Mouse (Mus musculus): ENCODE data around the gene Atp1a2. TPM values are rescaled to one million over a fixed set of nuclear protein-coding genes. Genes with fewer than 3 reads are reported as not detected.

Gene Atp1a2
- polyA plus RNA-seq, 1 experiment from 2014 or later: 1.4 TPM

- Histone ChIP-seq H3K4me2 (ENCODE audit: low read depth, severe bottlenecking) (no peak overlapping the region), H3K9ac (ENCODE audit: low read length) (no peak overlapping the region), H3K27me3 (ENCODE audit: control insufficient read depth, insufficient read depth, low read length) (no peaks in the 10 kb centered on the region), H3K4me1 (ENCODE audit: control insufficient read depth, insufficient read depth, low read length) (peaks cover 23% of the 10 kb centered on the region), H3K4me3 (ENCODE audit: low read depth, low read length) (no peak overlapping the region), H3K27ac (replicated peaks; ENCODE audit: low read depth, low read length) (no peak overlapping the region), H3K9me3 (ENCODE audit: control insufficient read depth, low read length) (no peaks in the 10 kb centered on the region), H3K36me3 (ENCODE audit: control insufficient read depth, insufficient read depth, low read length) (no peaks in the 10 kb centered on the region)
- ATAC-seq (ENCODE audit: insufficient number of reproducible peaks, low FRiP score, low TSS enrichment, low read depth) (no peak), DNase-seq (ENCODE audit: low spot score) (no peak)
- WGBS: 90% methylated on average over 2 of the region's 2 CpGs
These were observed 7.3 kb upstream of the Atp1a2 start for GRCm38 (mm10) chr1:172305153-172305552.

GRCm38 (mm10) chr1:172304443-172304842, 6.6 kb upstream of the Atp1a2 start:
- Histone ChIP-seq H3K27ac (replicated peaks; ENCODE audit: low read depth, low read length) (no peak overlapping the region), H3K27me3 (ENCODE audit: control insufficient read depth, insufficient read depth, low read length) (no peaks in the 10 kb centered on the region), H3K9me3 (ENCODE audit: control insufficient read depth, low read length) (no peaks in the 10 kb centered on the region), H3K36me3 (ENCODE audit: control insufficient read depth, insufficient read depth, low read length) (no peaks in the 10 kb centered on the region), H3K4me3 (ENCODE audit: low read depth, low read length) (no peak overlapping the region), H3K4me2 (ENCODE audit: low read depth, severe bottlenecking) (no peak overlapping the region), H3K4me1 (ENCODE audit: control insufficient read depth, insufficient read depth, low read length) (peaks cover 24% of the 10 kb centered on the region), H3K9ac (ENCODE audit: low read length) (no peak overlapping the region)
- WGBS: 69% methylated on average over 6 of the region's 6 CpGs
- DNase-seq (ENCODE audit: low spot score): no peak
- no peak for ATAC-seq (ENCODE audit: insufficient number of reproducible peaks, low FRiP score, low TSS enrichment, low read depth)

GRCm38 (mm10) chr1:172302851-172303250, 5.0 kb upstream of the Atp1a2 start:
- 2% methylated on average over 6 of the region's 6 CpGs for WGBS
- Histone ChIP-seq H3K27me3 (ENCODE audit: control insufficient read depth, insufficient read depth, low read length) (no peaks in the 10 kb centered on the region), H3K9ac (ENCODE audit: low read length) (no peak overlapping the region), H3K4me2 (ENCODE audit: low read depth, severe bottlenecking) (no peak overlapping the region), H3K9me3 (ENCODE audit: control insufficient read depth, low read length) (no peaks in the 10 kb centered on the region), H3K4me1 (ENCODE audit: control insufficient read depth, insufficient read depth, low read length) (peaks cover 33% of the 10 kb centered on the region), H3K4me3 (ENCODE audit: low read depth, low read length) (no peak overlapping the region), H3K27ac (replicated peaks; ENCODE audit: low read depth, low read length) (peak overlapping the region; percentile 48; the same call in 1 of the 2 replicates), H3K36me3 (ENCODE audit: control insufficient read depth, insufficient read depth, low read length) (no peaks in the 10 kb centered on the region)
- DNase-seq (ENCODE audit: low spot score) (peak; percentile 68), ATAC-seq (ENCODE audit: insufficient number of reproducible peaks, low FRiP score, low TSS enrichment, low read depth) (no peak)

GRCm38 (mm10) chr1:172302311-172302710, 4.4 kb upstream of the Atp1a2 start:
- Histone ChIP-seq H3K27me3 (ENCODE audit: control insufficient read depth, insufficient read depth, low read length) (no peaks in the 10 kb centered on the region), H3K4me3 (ENCODE audit: low read depth, low read length) (no peak overlapping the region), H3K4me2 (ENCODE audit: low read depth, severe bottlenecking) (no peak overlapping the region), H3K27ac (replicated peaks; ENCODE audit: low read depth, low read length) (no peak overlapping the region; the same call in 1 of the 2 replicates), H3K9ac (ENCODE audit: low read length) (no peak overlapping the region), H3K36me3 (ENCODE audit: control insufficient read depth, insufficient read depth, low read length) (no peaks in the 10 kb centered on the region), H3K9me3 (ENCODE audit: control insufficient read depth, low read length) (no peaks in the 10 kb centered on the region), H3K4me1 (ENCODE audit: control insufficient read depth, insufficient read depth, low read length) (peaks cover 38% of the 10 kb centered on the region)
- ATAC-seq (ENCODE audit: insufficient number of reproducible peaks, low FRiP score, low TSS enrichment, low read depth): no peak
- DNase-seq (ENCODE audit: low spot score): no peak
- WGBS: 50% methylated on average over 3 of the region's 3 CpGs

- no peak overlapping the region for H3K4me2 ChIP-seq (ENCODE audit: low read depth, severe bottlenecking)
- H3K27me3 ChIP-seq (ENCODE audit: control insufficient read depth, insufficient read depth, low read length): no peaks in the 10 kb centered on the region
- H3K36me3 ChIP-seq (ENCODE audit: control insufficient read depth, insufficient read depth, low read length): no peaks in the 10 kb centered on the region
- no peak overlapping the region for H3K4me3 ChIP-seq (ENCODE audit: low read depth, low read length)
- ATAC-seq (ENCODE audit: insufficient number of reproducible peaks, low FRiP score, low TSS enrichment, low read depth): no peak
- DNase-seq (ENCODE audit: low spot score): no peak
- H3K27ac ChIP-seq (replicated peaks; ENCODE audit: low read depth, low read length): no peak overlapping the region
- 39% methylated on average over 12 of the region's 12 CpGs for WGBS
- H3K9me3 ChIP-seq (ENCODE audit: control insufficient read depth, low read length): no peaks in the 10 kb centered on the region
- H3K4me1 ChIP-seq (ENCODE audit: control insufficient read depth, insufficient read depth, low read length): peaks cover 39% of the 10 kb centered on the region
- H3K9ac ChIP-seq (ENCODE audit: low read length): no peak overlapping the region
These were observed 3.3 kb upstream of the Atp1a2 start for GRCm38 (mm10) chr1:172301180-172301579.

- no peak overlapping the region for H3K4me2 ChIP-seq (ENCODE audit: low read depth, severe bottlenecking)
- no peaks in the 10 kb centered on the region for H3K9me3 ChIP-seq (ENCODE audit: control insufficient read depth, low read length)
- no peak overlapping the region for H3K9ac ChIP-seq (ENCODE audit: low read length)
- H3K4me1 ChIP-seq (ENCODE audit: control insufficient read depth, insufficient read depth, low read length): peaks cover 40% of the 10 kb centered on the region
- ATAC-seq (ENCODE audit: insufficient number of reproducible peaks, low FRiP score, low TSS enrichment, low read depth): no peak
- DNase-seq (ENCODE audit: low spot score): no peak
- H3K27ac ChIP-seq (replicated peaks; ENCODE audit: low read depth, low read length): no peak overlapping the region
- H3K27me3 ChIP-seq (ENCODE audit: control insufficient read depth, insufficient read depth, low read length): no peaks in the 10 kb centered on the region
- H3K4me3 ChIP-seq (ENCODE audit: low read depth, low read length): no peak overlapping the region
- 61% methylated on average over 5 of the region's 5 CpGs for WGBS
- no peaks in the 10 kb centered on the region for H3K36me3 ChIP-seq (ENCODE audit: control insufficient read depth, insufficient read depth, low read length)
These were observed 2.4 kb upstream of the Atp1a2 start for GRCm38 (mm10) chr1:172300247-172300646.

GRCm38 (mm10) chr1:172299528-172299927, 1.7 kb upstream of the Atp1a2 start:
- H3K36me3 ChIP-seq (ENCODE audit: control insufficient read depth, insufficient read depth, low read length): no peaks in the 10 kb centered on the region
- peaks cover 42% of the 10 kb centered on the region for H3K4me1 ChIP-seq (ENCODE audit: control insufficient read depth, insufficient read depth, low read length)
- 0 out of 2 replicates have a peak overlapping the region, but pooled peaks have one; percentile 10 for H3K27ac ChIP-seq (replicated peaks; ENCODE audit: low read depth, low read length)
- H3K9me3 ChIP-seq (ENCODE audit: control insufficient read depth, low read length): no peaks in the 10 kb centered on the region
- H3K27me3 ChIP-seq (ENCODE audit: control insufficient read depth, insufficient read depth, low read length): no peaks in the 10 kb centered on the region
- H3K4me2 ChIP-seq (ENCODE audit: low read depth, severe bottlenecking): no peak overlapping the region
- no peak overlapping the region for H3K4me3 ChIP-seq (ENCODE audit: low read depth, low read length)
- no peak for ATAC-seq (ENCODE audit: insufficient number of reproducible peaks, low FRiP score, low TSS enrichment, low read depth)
- no peak overlapping the region for H3K9ac ChIP-seq (ENCODE audit: low read length)
- 51% methylated on average over 7 of the region's 7 CpGs for WGBS
- DNase-seq (ENCODE audit: low spot score): no peak

GRCm38 (mm10) chr1:172296816-172297510, 901 bp downstream of the Atp1a2 start:
- Histone ChIP-seq H3K36me3 (ENCODE audit: control insufficient read depth, insufficient read depth, low read length) (no peaks in the 10 kb centered on the region), H3K9ac (ENCODE audit: low read length) (no peak overlapping the region), H3K27ac (replicated peaks; ENCODE audit: low read depth, low read length) (peak overlapping the region; percentile 51; the same call in 1 of the 2 replicates), H3K4me2 (ENCODE audit: low read depth, severe bottlenecking) (peak overlapping the region; percentile 39; the same call in 1 of the 2 replicates), H3K27me3 (ENCODE audit: control insufficient read depth, insufficient read depth, low read length) (no peaks in the 10 kb centered on the region), H3K4me1 (ENCODE audit: control insufficient read depth, insufficient read depth, low read length) (peaks cover 34% of the 10 kb centered on the region), H3K4me3 (ENCODE audit: low read depth, low read length) (0 out of 2 replicates have a peak overlapping the region, but pooled peaks have one; percentile 12), H3K9me3 (ENCODE audit: control insufficient read depth, low read length) (no peaks in the 10 kb centered on the region)
- no peak for ATAC-seq (ENCODE audit: insufficient number of reproducible peaks, low FRiP score, low TSS enrichment, low read depth)
- WGBS: 86% methylated on average over 6 of the region's 6 CpGs
- DNase-seq (ENCODE audit: low spot score): no peak
